Mouse (Mus musculus) heart, adult 9 months (tissue): Measurements from ENCODE around the gene Lhfpl3.
A peak's percentile ranks its signal among the peaks of the same experiment; 100 is the strongest.
"Not testable (repeated sequence)": the region's sequence is repeated elsewhere in the genome, so short reads cannot be mapped to it uniquely, and the experiment has no call there.

Experiments used
- DNase-seq, 2 experiments: peaks; one replicate each; pipeline ENCODE4 v3.0.0; 2022; ENCODE audit warnings: low spot score in 2 of 2

Gene Lhfpl3

GRCm38 (mm10) chr5:22745885-22746532 is at the start of gene Lhfpl3:
Lhfpl3 (plus strand) TSS chr5:22746059.
- no peak for DNase-seq

GRCm38 (mm10) chr5:22706271-22706670 is 39.6 kb upstream of the Lhfpl3 start:
- not testable (repeated sequence) for DNase-seq

- DNase-seq: no peak
These were observed 352 bp upstream of the Lhfpl3 start for GRCm38 (mm10) chr5:22745529-22745884.

GRCm38 (mm10) chr5:22746533-22747021 is 718 bp downstream of the Lhfpl3 start:
- no peak for DNase-seq

- no peak for DNase-seq
These were observed 1.4 kb downstream of the Lhfpl3 start for GRCm38 (mm10) chr5:22747305-22747704.

- no peak for DNase-seq
These were observed 11.4 kb downstream of the Lhfpl3 start for GRCm38 (mm10) chr5:22757261-22757660.

- no peak for DNase-seq
These were observed 24.9 kb downstream of the Lhfpl3 start for GRCm38 (mm10) chr5:22770726-22771125.

GRCm38 (mm10) chr5:22795361-22795760 is 49.5 kb downstream of the Lhfpl3 start:
- DNase-seq: no peak

- DNase-seq: no peak
These were observed 67.6 kb downstream of the Lhfpl3 start for GRCm38 (mm10) chr5:22813426-22813825.

- DNase-seq: no peak
These were observed 84.1 kb downstream of the Lhfpl3 start for GRCm38 (mm10) chr5:22829822-22830450.

- DNase-seq: peak; percentile 8 to 20
These were observed 105.7 kb downstream of the Lhfpl3 start for GRCm38 (mm10) chr5:22851572-22851971.

- DNase-seq: no peak
These were observed 107.6 kb downstream of the Lhfpl3 start for GRCm38 (mm10) chr5:22853503-22853902.

- no peak for DNase-seq
These were observed 110.6 kb downstream of the Lhfpl3 start for GRCm38 (mm10) chr5:22856480-22856879.

GRCm38 (mm10) chr5:22861399-22861798 is 115.5 kb downstream of the Lhfpl3 start:
- DNase-seq: no peak

GRCm38 (mm10) chr5:22869031-22869430 is 123.2 kb downstream of the Lhfpl3 start:
- no peak for DNase-seq

- DNase-seq: no peak
These were observed 126.6 kb downstream of the Lhfpl3 start for GRCm38 (mm10) chr5:22872417-22872816.

GRCm38 (mm10) chr5:22888345-22888744 is 142.5 kb downstream of the Lhfpl3 start:
- DNase-seq: no peak

GRCm38 (mm10) chr5:22889481-22889880 is 143.6 kb downstream of the Lhfpl3 start:
- no peak for DNase-seq

GRCm38 (mm10) chr5:22897228-22897627 is 151.4 kb downstream of the Lhfpl3 start:
- DNase-seq: no peak

- DNase-seq: no peak
These were observed 151.9 kb downstream of the Lhfpl3 start for GRCm38 (mm10) chr5:22897656-22898289.

- no peak for DNase-seq
These were observed 152.7 kb downstream of the Lhfpl3 start for GRCm38 (mm10) chr5:22898593-22898992.

GRCm38 (mm10) chr5:22899913-22900312 is 154.1 kb downstream of the Lhfpl3 start:
- DNase-seq: no peak

GRCm38 (mm10) chr5:22917197-22917596 is 171.3 kb downstream of the Lhfpl3 start:
- DNase-seq: peak in 1 of 2 experiments; percentile 2
